In genomic region chr5:109553160-109553930, GRCm38 (mm10) we compare ENCODE assay signal across 11 mouse cellular contexts. TPM values are rescaled to one million over a fixed set of nuclear protein-coding genes. Genes with fewer than 3 reads are reported as not detected.
DNase-seq lines count a peak whose midpoint lies in the region; ATAC-seq and TF ChIP-seq lines count a peak whose summit lies in the region.
"Had no signal": no experiment of that assay in that cellular context is flagged by ENCODE, and none has a peak within 500 bp of the region (broad histone marks: within the 10 kb centered on the region; RNA-seq: fewer than 3 reads in every experiment).

No protein-coding gene starts in this region.

- peak; percentile 28 for DNase-seq in gastrocnemius, adult 2 months
- DNase-seq in gastrocnemius, adult 8-10 months (ENCODE audit: low spot score in 2 of 2) = no peak
- DNase-seq in lung, postnatal 0 days (ENCODE audit: low spot score) = peak; percentile 59
- no peak for DNase-seq in lung, postnatal 36 days
- peak; percentile 20 for DNase-seq in NIH3T3 (ENCODE audit: low read depth)
- DNase-seq in splenic B cell, adult 2 months (ENCODE audit: low read depth, low spot score) = peak; percentile 67
- DNase-seq in left cerebral cortex, adult 2 months (ENCODE audit: extremely low spot score in 1 of 2, low spot score in 2 of 2) = no peak

- no peak for ATAC-seq in lung, postnatal 0 days
- no peak for ATAC-seq in inflammation-experienced regulatory T-cells, adult 6 months
- ATAC-seq: hindbrain, postnatal 0 days had no signal

- H3K36me3 ChIP-seq in lung, postnatal 0 days (ENCODE audit: insufficient read depth, low read length) = no peaks in the 10 kb centered on the region; the same call in 1 of the 2 replicates
- H3K36me3 ChIP-seq in splenic B cell, adult 2 months (ENCODE audit: control insufficient read depth, insufficient read depth, low read length, poor library complexity, severe bottlenecking) = peaks cover 9% of the 10 kb centered on the region

- no peak for TF ChIP-seq CTCF in gastrocnemius, adult 2 months (IDR thresholded peaks at IDR 0.05)
- no peak for TF ChIP-seq CTCF in lung, postnatal 0 days (IDR thresholded peaks at IDR 0.05)
- no peak for TF ChIP-seq CTCF in left cerebral cortex, adult 2 months (IDR thresholded peaks at IDR 0.05)

- 57% methylated on average over 18 of the region's 18 CpGs for WGBS in lung, postnatal 0 days

- no peak overlapping the region for H3K4me2 ChIP-seq in lung, postnatal 0 days (replicated peaks; ENCODE audit: low read depth, low read length)

- intact Hi-C loops in gastrocnemius, adult 2 months (cut with DNase I) = loop anchor here (10.0 kb wide), 1 partner anchor 551 kb away; the partner anchor contains the start of gene Gtpbp6
- intact Hi-C loops in left cerebral cortex, adult 2 months (cut with DNase I) = no loop called here

- no peak overlapping the region for H3K4me3 ChIP-seq in gastrocnemius, adult 2 months
- H3K4me3 ChIP-seq in lung, postnatal 0 days (ENCODE audit: low read depth, low read length) = no peak overlapping the region
- no peak overlapping the region for H3K4me3 ChIP-seq in left cerebral cortex, adult 2 months
- H3K4me3 ChIP-seq: erythroblast, embryonic 14.5 days had no signal

- H3K9ac ChIP-seq in lung, postnatal 0 days (replicated peaks; ENCODE audit: low read depth) = no peak overlapping the region
- H3K9ac ChIP-seq: liver, embryonic 14.5 days had no signal

- no peaks in the 10 kb centered on the region for H3K4me1 ChIP-seq in lung, postnatal 0 days (ENCODE audit: insufficient read depth, low read depth, low read length)

- H3K9me3 ChIP-seq in lung, postnatal 0 days (ENCODE audit: low read length) = peaks cover 4% of the 10 kb centered on the region; the same call in 1 of the 2 replicates

- no peak overlapping the region for H3K27ac ChIP-seq in gastrocnemius, adult 2 months
- H3K27ac ChIP-seq in lung, postnatal 0 days (ENCODE audit: low read length) = no peak overlapping the region
- no peak overlapping the region for H3K27ac ChIP-seq in left cerebral cortex, adult 2 months
- H3K27ac ChIP-seq: hindbrain, postnatal 0 days; liver, embryonic 14.5 days had no signal

- no peaks in the 10 kb centered on the region for H3K27me3 ChIP-seq in lung, postnatal 0 days (replicated peaks; ENCODE audit: insufficient read depth, low read length)
- H3K27me3 ChIP-seq in splenic B cell, adult 2 months (ENCODE audit: control insufficient read depth, insufficient read depth, low read length, poor library complexity, severe bottlenecking) = no peaks in the 10 kb centered on the region

- no peak for TF ChIP-seq EP300 in lung, postnatal 0 days (IDR thresholded peaks at IDR 0.05)

RNA-seq across cellular contexts. Expression of gene Crlf2, which starts 5.4 kb away (rescaled TPM):
- 1 to 10 TPM; 2.0 to 3.4 TPM for total RNA-seq in gastrocnemius, adult 2 months (2021)
- 1 to 10 TPM; 1.9 to 2.6 (median 2.3) TPM for total RNA-seq in gastrocnemius, adult 8-10 months (2022)
- polyA plus RNA-seq in lung, postnatal 0 days (2015; fragmentation: Nextera tagmentation; extraction: Ambion mirVana) = 28.6 and 34.4 TPM in 2 replicates
- 10 to 100 TPM in 1 of 3 experiments, 1 to 10 TPM in 2; 4.5 to 10.3 (median 7.9) TPM for polyA plus RNA-seq in inflammation-experienced regulatory T-cells, adult 6 months (2017; shearing (Covaris generic))
- 10 to 100 TPM; 31.5 to 37.7 TPM for total RNA-seq in left cerebral cortex, adult 2 months (2021)

Comparison
In these comparisons a context has a peak if more than half of its experiments do, and no peak if none do; other contexts are left out.
1. DNase-seq: peak in gastrocnemius, adult 2 months (single experiment), lung, postnatal 0 days (single experiment), NIH3T3 (single experiment) and splenic B cell, adult 2 months (single experiment); none in gastrocnemius, adult 8-10 months (0 of 2), lung, postnatal 36 days (single experiment) and left cerebral cortex, adult 2 months (0 of 2).
2. RNA of gene Crlf2, which starts 5.4 kb away (total RNA-seq): 31.5 to 37.7 TPM in left cerebral cortex, adult 2 months; 2.0 to 3.4 TPM in gastrocnemius, adult 2 months and 1.9 to 2.6 TPM in gastrocnemius, adult 8-10 months; every median in the first group is over 4 times any median in the second.